Mouse (Mus musculus): ENCODE data around the gene Nfkbie.

DNA sequence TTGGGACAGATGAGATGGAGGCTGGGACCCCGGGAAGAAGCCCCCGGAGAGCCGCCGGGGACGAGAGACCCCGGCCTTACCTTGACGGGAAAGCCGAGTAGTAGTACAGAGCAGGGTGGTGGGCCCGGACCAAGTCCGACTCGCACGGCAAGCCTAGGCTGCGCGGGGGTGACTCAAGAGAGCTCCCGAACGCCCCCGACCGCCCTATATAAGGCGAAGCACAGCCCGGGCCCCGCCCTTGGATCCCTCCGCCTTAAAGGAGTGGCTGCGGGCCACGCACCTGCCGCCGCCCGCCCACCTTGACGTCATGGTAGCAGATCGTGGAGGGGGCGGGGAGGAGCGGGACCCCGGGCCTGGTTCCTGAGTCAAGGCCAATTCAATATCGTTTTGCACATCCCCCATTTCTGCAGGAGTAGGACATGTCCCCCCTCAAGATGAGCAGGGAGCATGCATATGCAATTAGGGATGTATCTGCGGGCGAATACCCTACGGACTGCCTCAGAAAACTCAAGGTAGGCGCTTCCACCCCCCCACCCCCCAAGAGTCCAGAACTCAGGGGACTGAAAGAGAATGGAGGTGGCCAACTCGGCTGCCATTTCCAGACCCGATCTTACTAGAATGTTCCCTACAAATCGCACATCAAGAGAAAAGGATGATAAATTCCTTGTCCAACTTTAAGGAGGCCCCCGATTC is 17.7 kb downstream of the Nfkbie start, which contains the start of gene Hsp90ab1:
- TF ChIP-seq CTCF (conservative IDR thresholded peaks at IDR 0.05; ENCODE audit: insufficient read depth, insufficient read length, low read depth, low read length) (no peak), POLR2A (IDR thresholded peaks at IDR 0.05; ENCODE audit: low read depth, low read length) (peak; percentile 97)
